ENCODE assay signal across 9 mouse cellular contexts in genomic region chr15:101339537-101339936, GRCm38 (mm10). TPM values are rescaled to one million over a fixed set of nuclear protein-coding genes. Genes with fewer than 3 reads are reported as not detected.
DNase-seq lines count a peak whose midpoint lies in the region; ATAC-seq and TF ChIP-seq lines count a peak whose summit lies in the region.
"Had no signal": no experiment of that assay in that cellular context is flagged by ENCODE, and none has a peak within 500 bp of the region (broad histone marks: within the 10 kb centered on the region; RNA-seq: fewer than 3 reads in every experiment).

No protein-coding gene starts in this region.

- TF ChIP-seq CTCF in ES-Bruce4 (IDR thresholded peaks at IDR 0.05; ENCODE audit: low read depth, low read length), result peak; percentile 92
- TF ChIP-seq CTCF in forebrain, postnatal 0 days (IDR thresholded peaks at IDR 0.05; ENCODE audit: low read depth), result peak; percentile 98
- peak; percentile 81 for TF ChIP-seq CTCF in layer of hippocampus, adult 2 months (conservative IDR thresholded peaks at IDR 0.05)
- TF ChIP-seq CTCF in lung, embryonic 14.5 days (IDR thresholded peaks at IDR 0.05; ENCODE audit: low read depth), result peak; percentile 98
- TF ChIP-seq CTCF in thymus, adult 2 months (IDR thresholded peaks at IDR 0.05; ENCODE audit: borderline replicate concordance, control insufficient read depth, extremely low read depth, insufficient read depth, low read length, poor library complexity), result peak; percentile 77; the same call in 1 of the 2 replicates

- peak; percentile 97 for ATAC-seq in forebrain, postnatal 0 days
- ATAC-seq in lung, embryonic 14.5 days (ENCODE audit: insufficient read depth), result peak; percentile 81

- 0% methylated on average over 2 of the region's 2 CpGs for WGBS in forebrain, postnatal 0 days
- 2% methylated on average over 2 of the region's 2 CpGs for WGBS in lung, embryonic 14.5 days
- WGBS in thymus, adult 2 months, result 0% methylated on average over 2 of the region's 2 CpGs

- H3K27ac ChIP-seq in ES-Bruce4 (ENCODE audit: insufficient read depth, low read length), result no peak overlapping the region
- H3K27ac ChIP-seq in forebrain, postnatal 0 days (ENCODE audit: low read depth, low read length), result no peak overlapping the region
- H3K27ac ChIP-seq in layer of hippocampus, adult 2 months, result no peak overlapping the region
- H3K27ac ChIP-seq in lung, embryonic 14.5 days (ENCODE audit: low read depth), result no peak overlapping the region
- H3K27ac ChIP-seq in thymus, adult 2 months (ENCODE audit: control insufficient read depth, insufficient read depth, low read length), result no peak overlapping the region
- H3K27ac ChIP-seq: liver, embryonic 15.5 days had no signal

- no peak overlapping the region for H3K4me2 ChIP-seq in forebrain, postnatal 0 days (ENCODE audit: low read depth)
- no peak overlapping the region for H3K4me2 ChIP-seq in lung, embryonic 14.5 days
- H3K4me2 ChIP-seq: liver, embryonic 15.5 days had no signal

- H3K36me3 ChIP-seq in ES-Bruce4 (ENCODE audit: control insufficient read depth, insufficient read depth, low read length, poor library complexity, severe bottlenecking), result no peaks in the 10 kb centered on the region
- no peaks in the 10 kb centered on the region for H3K36me3 ChIP-seq in forebrain, postnatal 0 days (ENCODE audit: insufficient read depth)
- H3K36me3 ChIP-seq in lung, embryonic 14.5 days (ENCODE audit: insufficient read depth), result no peaks in the 10 kb centered on the region
- H3K36me3 ChIP-seq in thymus, adult 2 months (ENCODE audit: control insufficient read depth, insufficient read depth, low read length), result no peaks in the 10 kb centered on the region
- H3K36me3 ChIP-seq: liver, embryonic 15.5 days had no signal

- no peak overlapping the region for H3K4me3 ChIP-seq in ES-Bruce4 (ENCODE audit: low read depth, low read length)
- H3K4me3 ChIP-seq in forebrain, postnatal 0 days (ENCODE audit: low read depth, low read length), result no peak overlapping the region
- H3K4me3 ChIP-seq in layer of hippocampus, adult 2 months, result no peak overlapping the region
- no peak overlapping the region for H3K4me3 ChIP-seq in lung, embryonic 14.5 days (ENCODE audit: low read depth, low read length)
- no peak overlapping the region for H3K4me3 ChIP-seq in thymus, adult 2 months (ENCODE audit: control insufficient read depth, insufficient read depth, low read length)
- H3K4me3 ChIP-seq: liver, embryonic 15.5 days had no signal

- H3K9ac ChIP-seq in ES-Bruce4 (ENCODE audit: low read depth, poor library complexity, severe bottlenecking), result no peak overlapping the region
- no peak overlapping the region for H3K9ac ChIP-seq in forebrain, postnatal 0 days
- H3K9ac ChIP-seq in lung, embryonic 14.5 days, result no peak overlapping the region
- H3K9ac ChIP-seq: liver, embryonic 15.5 days had no signal

- no peaks in the 10 kb centered on the region for H3K4me1 ChIP-seq in ES-Bruce4 (ENCODE audit: control insufficient read depth, insufficient read depth, low read length)
- no peaks in the 10 kb centered on the region for H3K4me1 ChIP-seq in forebrain, postnatal 0 days (ENCODE audit: insufficient read depth)
- no peaks in the 10 kb centered on the region for H3K4me1 ChIP-seq in lung, embryonic 14.5 days (ENCODE audit: insufficient read depth)
- no peaks in the 10 kb centered on the region for H3K4me1 ChIP-seq in thymus, adult 2 months (replicated peaks; ENCODE audit: control insufficient read depth, insufficient read depth, low read length)

- no peak for TF ChIP-seq EP300 in ES-Bruce4 (IDR thresholded peaks at IDR 0.05; ENCODE audit: insufficient read depth, low read depth, low read length)

- H3K27me3 ChIP-seq in ES-Bruce4 (ENCODE audit: control insufficient read depth, insufficient read depth, low read length, poor library complexity, severe bottlenecking), result no peaks in the 10 kb centered on the region
- no peaks in the 10 kb centered on the region; the same call in 1 of the 2 replicates for H3K27me3 ChIP-seq in forebrain, postnatal 0 days (ENCODE audit: insufficient read depth, low read length)
- H3K27me3 ChIP-seq in lung, embryonic 14.5 days (ENCODE audit: insufficient read depth, low read length), result no peaks in the 10 kb centered on the region
- H3K27me3 ChIP-seq in thymus, adult 2 months (ENCODE audit: control insufficient read depth, insufficient read depth, low read length), result no peaks in the 10 kb centered on the region

- H3K9me3 ChIP-seq in ES-Bruce4 (replicated peaks; ENCODE audit: control insufficient read depth, insufficient read depth, low read length, poor library complexity, severe bottlenecking), result no peaks in the 10 kb centered on the region
- H3K9me3 ChIP-seq in forebrain, postnatal 0 days (ENCODE audit: low read length), result no peaks in the 10 kb centered on the region
- H3K9me3 ChIP-seq in lung, embryonic 14.5 days (ENCODE audit: low read depth, low read length), result no peaks in the 10 kb centered on the region
- H3K9me3 ChIP-seq: liver, embryonic 15.5 days had no signal

- TF ChIP-seq POLR2A in ES-Bruce4 (IDR thresholded peaks at IDR 0.05; ENCODE audit: insufficient read depth, low read length), result no peak
- no peak for TF ChIP-seq POLR2A in thymus, adult 2 months (IDR thresholded peaks at IDR 0.05; ENCODE audit: control insufficient read depth, extremely low read depth, insufficient read depth, low read length, poor library complexity)

- peak; percentile 78 for DNase-seq in cerebellum, adult 11 months
- peak; percentile 93 for DNase-seq in forebrain, postnatal 0 days
- peak; percentile 92 for DNase-seq in heart, postnatal 4 days
- peak; percentile 86 to 88 for DNase-seq in layer of hippocampus, adult 2 months (ENCODE audit: low spot score in 2 of 2)
- peak; percentile 94 for DNase-seq in lung, embryonic 14.5 days
- DNase-seq in ovary, postnatal 10 days (ENCODE audit: low spot score), result peak; percentile 59
- DNase-seq in thymus, adult 2 months, result peak; percentile 81

RNA-seq across cellular contexts. Expression of gene Krt80, which starts 30.4 kb away (rescaled TPM):
- 1.1 and 1.6 TPM in 2 replicates for polyA plus RNA-seq in ES-Bruce4 (2011; ENCODE audit: insufficient read depth, insufficient read length, low read depth, missing spikeins)
- total RNA-seq in forebrain, postnatal 0 days (2014; rRNA removed), result 0.29 TPM in 1 of 2 replicates, not detected in the other
- polyA plus RNA-seq in forebrain, postnatal 0 days (2015; fragmentation: Nextera tagmentation; extraction: Ambion mirVana), result 0.16 and 0.23 TPM in 2 replicates
- 10 to 100 TPM; 10.1 to 11.2 TPM for total RNA-seq in heart, postnatal 4 days (2021)
- under 1 TPM; 0.12 to 0.18 TPM for total RNA-seq in layer of hippocampus, adult 2 months (2021)
- polyA plus RNA-seq in lung, embryonic 14.5 days (2014; fragmentation: Nextera tagmentation; extraction: Ambion mirVana), result 1.5 and 2.2 TPM in 2 replicates
- polyA plus RNA-seq in thymus, adult 2 months (2012; rRNA removed), result 3.1 and 3.8 TPM in 2 replicates

RNA-seq across cellular contexts. Expression of gene 6030408B16Rik, which starts 46.5 kb away (rescaled TPM):
- polyA plus RNA-seq in ES-Bruce4 (2011; ENCODE audit: insufficient read depth, insufficient read length, low read depth, missing spikeins), result not detected in 2 replicates
- 0.54 and 1.00 TPM in 2 replicates for total RNA-seq in forebrain, postnatal 0 days (2014; rRNA removed)
- 0.30 and 0.77 TPM in 2 replicates for polyA plus RNA-seq in forebrain, postnatal 0 days (2015; fragmentation: Nextera tagmentation; extraction: Ambion mirVana)
- total RNA-seq in heart, postnatal 4 days (2021), result 1 to 10 TPM; 4.3 to 4.6 TPM
- total RNA-seq in layer of hippocampus, adult 2 months (2021), result under 1 TPM in 1 of 2 experiments, not detected in 1; 0.54 TPM
- polyA plus RNA-seq in lung, embryonic 14.5 days (2014; fragmentation: Nextera tagmentation; extraction: Ambion mirVana), result 41.0 and 41.4 TPM in 2 replicates
- 0.55 and 0.88 TPM in 2 replicates for polyA plus RNA-seq in thymus, adult 2 months (2012; rRNA removed)

RNA-seq across cellular contexts. Expression of gene Atg101, which starts 55.5 kb away (rescaled TPM):
- polyA plus RNA-seq in ES-Bruce4 (2011; ENCODE audit: insufficient read depth, insufficient read length, low read depth, missing spikeins), result 37.6 and 39.1 TPM in 2 replicates
- total RNA-seq in forebrain, postnatal 0 days (2014; rRNA removed), result 56.3 and 60.0 TPM in 2 replicates
- polyA plus RNA-seq in forebrain, postnatal 0 days (2015; fragmentation: Nextera tagmentation; extraction: Ambion mirVana), result 81.3 and 94.4 TPM in 2 replicates
- total RNA-seq in heart, postnatal 4 days (2021), result 10 to 100 TPM; 21.7 to 23.3 TPM
- 10 to 100 TPM; 50.6 to 53.3 TPM for total RNA-seq in layer of hippocampus, adult 2 months (2021)
- polyA plus RNA-seq in lung, embryonic 14.5 days (2014; fragmentation: Nextera tagmentation; extraction: Ambion mirVana), result 59.1 and 64.7 TPM in 2 replicates
- 68.5 and 75.2 TPM in 2 replicates for polyA plus RNA-seq in thymus, adult 2 months (2012; rRNA removed)

Comparison
In these comparisons a context has a peak if more than half of its experiments do, and no peak if none do; other contexts are left out.
1. RNA of gene 6030408B16Rik, which starts 46.5 kb away (polyA plus RNA-seq): 41.0 to 41.4 TPM in lung, embryonic 14.5 days; 0.55 to 0.88 TPM in thymus, adult 2 months, 0.30 to 0.77 TPM in forebrain, postnatal 0 days and not detected in ES-Bruce4; every median in the first group is over 10 times any median in the second.
2. Peak in every context shown above with its lines, with median percentiles within 50 percentile points of each other: CTCF ChIP-seq and DNase-seq.